Mouse (Mus musculus): Measurements from ENCODE around the gene Wfdc15b. TPM values are rescaled to one million over a fixed set of nuclear protein-coding genes. Genes with fewer than 3 reads are reported as not detected.
"Not testable (repeated sequence)": the region's sequence is repeated elsewhere in the genome, so short reads cannot be mapped to it uniquely, and the experiment has no call there.

The Wfdc15b gene
- 19.6 and 23.4 TPM in 2 replicates for polyA plus RNA-seq (2015; fragmentation: Nextera tagmentation; extraction: Ambion mirVana)

GRCm38 (mm10) chr2:164221522-164221921 lies at the start of gene Wfdc15b:
Gene Wfdc15b (minus strand): TSS chr2:164221660.
- no peaks in the 10 kb centered on the region for H3K4me1 ChIP-seq (ENCODE audit: control insufficient read depth, insufficient read depth, low read length)
- H3K27ac ChIP-seq (ENCODE audit: low read length), result no peak within 1 kb of the TSS
- ATAC-seq, result peak; percentile 68; the same call in 1 of the 2 replicates
- no peaks in the 10 kb centered on the region for H3K9me3 ChIP-seq (ENCODE audit: control insufficient read depth, low read length)
- 38% methylated on average over 11 of the region's 11 CpGs for WGBS
- no peak within 1 kb of the TSS for H3K9ac ChIP-seq (ENCODE audit: low read depth, low read length)
- no peaks in the 10 kb centered on the region for H3K27me3 ChIP-seq (replicated peaks; ENCODE audit: control insufficient read depth, insufficient read depth, low read length)
- no peaks in the 10 kb centered on the region for H3K36me3 ChIP-seq (ENCODE audit: control insufficient read depth, insufficient read depth, low read length)
- peak within 1 kb of the TSS; percentile 32 for H3K4me2 ChIP-seq (ENCODE audit: low read depth, low read length)
- H3K4me3 ChIP-seq (ENCODE audit: low read length), result peak within 1 kb of the TSS; percentile 30

GRCm38 (mm10) chr2:164256540-164256939 lies 35.1 kb upstream of the Wfdc15b start, which contains the start of gene Svs3b:
Gene Svs3b (minus strand): TSS chr2:164256640.
- H3K4me3 ChIP-seq (ENCODE audit: low read length); H3K9me3 ChIP-seq (ENCODE audit: control insufficient read depth, low read length); H3K4me2 ChIP-seq (ENCODE audit: low read depth, low read length); ATAC-seq; H3K4me1 ChIP-seq (ENCODE audit: control insufficient read depth, insufficient read depth, low read length); H3K27ac ChIP-seq (ENCODE audit: low read length); H3K9ac ChIP-seq (ENCODE audit: low read depth, low read length); H3K27me3 ChIP-seq (replicated peaks; ENCODE audit: control insufficient read depth, insufficient read depth, low read length); H3K36me3 ChIP-seq (ENCODE audit: control insufficient read depth, insufficient read depth, low read length): not testable (repeated sequence)
- 70% methylated on average over 1 of the region's 1 CpGs for WGBS

GRCm38 (mm10) chr2:164238366-164238765 lies 16.9 kb upstream of the Wfdc15b start, which contains the start of gene Svs2:
Gene Svs2 (minus strand): TSS chr2:164238466.
- 85% methylated on average over 3 of the region's 3 CpGs for WGBS
- Histone ChIP-seq H3K27ac (ENCODE audit: low read length) (no peak within 1 kb of the TSS), H3K9me3 (ENCODE audit: control insufficient read depth, low read length) (no peaks in the 10 kb centered on the region), H3K4me2 (ENCODE audit: low read depth, low read length) (no peak within 1 kb of the TSS), H3K4me1 (ENCODE audit: control insufficient read depth, insufficient read depth, low read length) (no peaks in the 10 kb centered on the region), H3K4me3 (ENCODE audit: low read length) (no peak within 1 kb of the TSS), H3K36me3 (ENCODE audit: control insufficient read depth, insufficient read depth, low read length) (no peaks in the 10 kb centered on the region), H3K27me3 (replicated peaks; ENCODE audit: control insufficient read depth, insufficient read depth, low read length) (no peaks in the 10 kb centered on the region), H3K9ac (ENCODE audit: low read depth, low read length) (no peak within 1 kb of the TSS)
- ATAC-seq, result no peak

GRCm38 (mm10) chr2:164232671-164233070 lies 11.2 kb upstream of the Wfdc15b start:
- H3K4me2 ChIP-seq (ENCODE audit: low read depth, low read length), result no peak overlapping the region
- peak; percentile 64 for ATAC-seq

GRCm38 (mm10) chr2:164228361-164229070 lies 7.1 kb upstream of the Wfdc15b start:
- H3K36me3 ChIP-seq (ENCODE audit: control insufficient read depth, insufficient read depth, low read length), result no peaks in the 10 kb centered on the region
- no peak overlapping the region for H3K27ac ChIP-seq (ENCODE audit: low read length)
- H3K9me3 ChIP-seq (ENCODE audit: control insufficient read depth, low read length), result no peaks in the 10 kb centered on the region
- no peak overlapping the region for H3K9ac ChIP-seq (ENCODE audit: low read depth, low read length)
- no peaks in the 10 kb centered on the region for H3K27me3 ChIP-seq (replicated peaks; ENCODE audit: control insufficient read depth, insufficient read depth, low read length)
- 83% methylated on average over 8 of the region's 8 CpGs for WGBS
- H3K4me3 ChIP-seq (ENCODE audit: low read length), result no peak overlapping the region
- no peak for ATAC-seq
- no peak overlapping the region for H3K4me2 ChIP-seq (ENCODE audit: low read depth, low read length)
- no peaks in the 10 kb centered on the region for H3K4me1 ChIP-seq (ENCODE audit: control insufficient read depth, insufficient read depth, low read length)

More at GRCm38 (mm10) chr2:164232671-164233070, 11.2 kb upstream of the Wfdc15b start:
- Histone ChIP-seq H3K27ac (ENCODE audit: low read length) (no peak overlapping the region), H3K4me1 (ENCODE audit: control insufficient read depth, insufficient read depth, low read length) (no peaks in the 10 kb centered on the region), H3K36me3 (ENCODE audit: control insufficient read depth, insufficient read depth, low read length) (no peaks in the 10 kb centered on the region), H3K4me3 (ENCODE audit: low read length) (no peak overlapping the region), H3K9ac (ENCODE audit: low read depth, low read length) (no peak overlapping the region), H3K9me3 (ENCODE audit: control insufficient read depth, low read length) (no peaks in the 10 kb centered on the region), H3K27me3 (replicated peaks; ENCODE audit: control insufficient read depth, insufficient read depth, low read length) (no peaks in the 10 kb centered on the region)
- WGBS, result 70% methylated on average over 8 of the region's 8 CpGs

- Histone ChIP-seq H3K9ac (ENCODE audit: low read depth, low read length) (no peak overlapping the region), H3K4me3 (ENCODE audit: low read length) (no peak overlapping the region)
- ATAC-seq, result no peak
Observed at GRCm38 (mm10) chr2:164219295-164219694, 2.2 kb downstream of the Wfdc15b start.

GRCm38 (mm10) chr2:164212711-164213110 lies 8.7 kb downstream of the Wfdc15b start:
- H3K4me1 ChIP-seq (ENCODE audit: control insufficient read depth, insufficient read depth, low read length), result no peaks in the 10 kb centered on the region
- no peak overlapping the region for H3K4me2 ChIP-seq (ENCODE audit: low read depth, low read length)
- H3K9ac ChIP-seq (ENCODE audit: low read depth, low read length), result no peak overlapping the region
- ATAC-seq, result no peak
- H3K27me3 ChIP-seq (replicated peaks; ENCODE audit: control insufficient read depth, insufficient read depth, low read length), result no peaks in the 10 kb centered on the region
- no peaks in the 10 kb centered on the region for H3K9me3 ChIP-seq (ENCODE audit: control insufficient read depth, low read length)
- 84% methylated on average over 5 of the region's 5 CpGs for WGBS
- no peaks in the 10 kb centered on the region for H3K36me3 ChIP-seq (ENCODE audit: control insufficient read depth, insufficient read depth, low read length)
- H3K27ac ChIP-seq (ENCODE audit: low read length), result no peak overlapping the region
- no peak overlapping the region for H3K4me3 ChIP-seq (ENCODE audit: low read length)

More at GRCm38 (mm10) chr2:164219295-164219694, 2.2 kb downstream of the Wfdc15b start:
- Histone ChIP-seq H3K36me3 (ENCODE audit: control insufficient read depth, insufficient read depth, low read length) (no peaks in the 10 kb centered on the region), H3K4me2 (ENCODE audit: low read depth, low read length) (no peak overlapping the region), H3K4me1 (ENCODE audit: control insufficient read depth, insufficient read depth, low read length) (no peaks in the 10 kb centered on the region), H3K9me3 (ENCODE audit: control insufficient read depth, low read length) (no peaks in the 10 kb centered on the region), H3K27me3 (replicated peaks; ENCODE audit: control insufficient read depth, insufficient read depth, low read length) (no peaks in the 10 kb centered on the region), H3K27ac (ENCODE audit: low read length) (no peak overlapping the region)
- 85% methylated on average over 9 of the region's 9 CpGs for WGBS

GRCm38 (mm10) chr2:164210892-164211291 lies 10.6 kb downstream of the Wfdc15b start:
- no peaks in the 10 kb centered on the region for H3K4me1 ChIP-seq (ENCODE audit: control insufficient read depth, insufficient read depth, low read length)
- H3K4me3 ChIP-seq (ENCODE audit: low read length), result no peak overlapping the region
- no peaks in the 10 kb centered on the region for H3K36me3 ChIP-seq (ENCODE audit: control insufficient read depth, insufficient read depth, low read length)
- no peak overlapping the region for H3K4me2 ChIP-seq (ENCODE audit: low read depth, low read length)
- no peaks in the 10 kb centered on the region for H3K9me3 ChIP-seq (ENCODE audit: control insufficient read depth, low read length)
- no peaks in the 10 kb centered on the region for H3K27me3 ChIP-seq (replicated peaks; ENCODE audit: control insufficient read depth, insufficient read depth, low read length)
- no peak for ATAC-seq
- H3K9ac ChIP-seq (ENCODE audit: low read depth, low read length), result no peak overlapping the region
- H3K27ac ChIP-seq (ENCODE audit: low read length), result no peak overlapping the region
- WGBS, result 89% methylated on average over 4 of the region's 4 CpGs

- Histone ChIP-seq H3K9me3 (ENCODE audit: control insufficient read depth, low read length) (no peaks in the 10 kb centered on the region), H3K4me3 (ENCODE audit: low read length) (no peak overlapping the region), H3K27me3 (replicated peaks; ENCODE audit: control insufficient read depth, insufficient read depth, low read length) (no peaks in the 10 kb centered on the region), H3K9ac (ENCODE audit: low read depth, low read length) (no peak overlapping the region), H3K27ac (ENCODE audit: low read length) (no peak overlapping the region), H3K4me1 (ENCODE audit: control insufficient read depth, insufficient read depth, low read length) (no peaks in the 10 kb centered on the region), H3K4me2 (ENCODE audit: low read depth, low read length) (no peak overlapping the region), H3K36me3 (ENCODE audit: control insufficient read depth, insufficient read depth, low read length) (no peaks in the 10 kb centered on the region)
- no peak for ATAC-seq
- WGBS, result 74% methylated on average over 4 of the region's 4 CpGs
Observed at GRCm38 (mm10) chr2:164206676-164207075, 14.8 kb downstream of the Wfdc15b start.
